Mouse (Mus musculus): ENCODE measurements around the gene Litaf.

Gene Litaf

DNA sequence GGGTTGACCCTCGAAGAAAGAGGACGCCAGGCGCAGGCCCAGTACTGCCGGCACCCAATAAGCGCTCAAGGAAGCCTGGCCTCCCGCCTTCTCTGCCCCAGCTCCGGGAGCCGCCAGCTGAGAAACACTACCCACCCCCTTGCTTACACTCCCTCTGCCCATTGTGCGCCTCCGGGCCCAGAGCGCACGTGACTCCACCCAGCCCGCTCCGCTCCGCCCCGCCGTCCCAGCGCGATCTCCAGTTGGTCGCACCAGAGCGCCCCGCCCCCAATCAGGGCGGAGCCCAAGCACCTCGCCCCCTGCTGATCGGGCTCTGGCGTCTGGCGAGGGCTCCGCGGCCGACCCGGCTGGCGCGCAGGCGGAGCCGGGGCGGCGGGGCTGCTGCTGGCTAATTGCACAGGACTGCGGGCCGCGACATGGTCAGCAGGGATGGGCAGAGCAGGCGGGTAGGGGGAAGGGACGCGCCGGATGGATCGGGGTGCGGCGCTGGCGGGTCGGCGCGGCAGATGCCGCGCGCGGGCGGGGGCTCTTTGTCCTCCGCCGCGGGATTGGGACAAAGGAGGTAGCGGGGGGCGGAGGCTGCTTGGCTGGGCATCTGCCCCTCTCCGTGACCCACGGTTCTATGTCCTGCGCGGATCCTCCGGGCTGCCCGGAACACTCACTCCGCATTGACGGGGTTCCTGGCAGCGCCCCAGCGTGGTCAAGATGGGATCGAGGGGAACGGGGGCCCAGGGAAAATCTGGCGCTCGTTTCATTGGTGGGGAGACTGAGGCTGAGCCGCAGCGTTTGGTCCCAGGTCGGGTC lies at the start of gene Litaf:
Litaf (minus strand) TSS at position 129 of the 804 bp plus-strand sequence.
- DNase-seq (ENCODE audit: low read depth, low spot score) = peak; percentile 99

DNA sequence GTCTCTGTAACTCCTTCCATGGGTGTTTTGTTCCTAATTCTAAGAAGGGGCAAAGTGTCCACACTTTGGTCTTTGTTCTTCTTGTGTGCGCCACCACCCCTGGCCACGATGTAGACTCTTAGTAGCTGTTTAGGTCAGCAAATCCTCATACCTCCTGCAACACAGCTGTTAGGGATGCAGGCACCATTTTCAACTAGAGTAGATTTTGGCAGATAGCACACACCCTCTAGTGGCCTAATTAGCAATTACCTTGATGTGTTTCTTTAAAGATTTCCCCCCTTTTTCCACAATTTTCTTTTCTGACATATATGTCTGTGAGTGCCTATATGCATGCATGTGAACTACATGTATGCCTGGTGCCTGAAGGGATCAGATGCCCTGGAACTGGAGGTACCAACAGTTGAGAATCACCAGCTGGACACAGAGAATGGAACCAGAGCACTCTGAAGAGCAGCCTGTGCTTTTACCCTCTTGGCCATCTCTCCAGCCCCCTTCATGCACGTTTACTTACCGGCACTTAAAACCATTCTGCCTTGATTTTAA lies 43.3 kb upstream of the Litaf start:
- DNase-seq (ENCODE audit: low read depth, low spot score) = peak; percentile 45

DNA sequence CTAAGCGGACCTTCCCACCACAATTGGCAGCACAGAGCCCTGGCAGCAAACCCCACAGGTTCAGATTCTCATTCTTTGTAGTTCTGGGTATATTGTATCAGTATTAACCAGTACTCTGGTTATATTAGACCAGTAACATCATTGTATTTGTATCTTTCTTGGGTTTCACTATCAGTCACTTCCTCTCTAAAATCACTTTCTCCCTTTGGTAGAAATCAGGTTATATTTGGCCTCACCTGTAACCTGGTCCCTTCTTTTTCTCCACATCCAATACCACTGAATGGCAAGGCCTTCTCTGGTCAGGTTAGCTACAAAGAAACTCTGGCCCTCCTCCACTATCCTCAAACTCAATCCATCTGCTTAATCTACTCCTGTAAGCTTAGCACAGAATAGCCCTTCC lies 38.9 kb upstream of the Litaf start:
- DNase-seq (ENCODE audit: low read depth, low spot score) = no peak

DNA sequence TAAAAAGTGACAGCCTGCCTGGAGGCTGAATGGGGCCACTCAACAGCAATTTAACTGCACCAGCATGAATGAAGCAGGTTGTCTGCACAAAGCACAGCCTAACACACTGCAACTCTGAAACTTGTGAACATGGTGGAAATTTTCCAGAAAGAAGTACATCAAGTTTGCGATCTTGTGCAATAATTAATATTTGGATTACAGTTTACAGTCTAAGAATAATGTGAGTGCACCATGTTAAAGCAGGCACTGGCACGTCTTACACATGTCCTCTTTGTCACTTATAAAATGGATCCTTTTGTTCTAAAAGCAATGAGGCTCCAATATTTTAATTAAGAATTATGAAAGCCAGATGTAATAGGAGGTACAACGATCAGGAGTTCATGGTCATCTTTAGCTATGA lies 31.3 kb upstream of the Litaf start:
- DNase-seq (ENCODE audit: low read depth, low spot score) = no peak

DNA sequence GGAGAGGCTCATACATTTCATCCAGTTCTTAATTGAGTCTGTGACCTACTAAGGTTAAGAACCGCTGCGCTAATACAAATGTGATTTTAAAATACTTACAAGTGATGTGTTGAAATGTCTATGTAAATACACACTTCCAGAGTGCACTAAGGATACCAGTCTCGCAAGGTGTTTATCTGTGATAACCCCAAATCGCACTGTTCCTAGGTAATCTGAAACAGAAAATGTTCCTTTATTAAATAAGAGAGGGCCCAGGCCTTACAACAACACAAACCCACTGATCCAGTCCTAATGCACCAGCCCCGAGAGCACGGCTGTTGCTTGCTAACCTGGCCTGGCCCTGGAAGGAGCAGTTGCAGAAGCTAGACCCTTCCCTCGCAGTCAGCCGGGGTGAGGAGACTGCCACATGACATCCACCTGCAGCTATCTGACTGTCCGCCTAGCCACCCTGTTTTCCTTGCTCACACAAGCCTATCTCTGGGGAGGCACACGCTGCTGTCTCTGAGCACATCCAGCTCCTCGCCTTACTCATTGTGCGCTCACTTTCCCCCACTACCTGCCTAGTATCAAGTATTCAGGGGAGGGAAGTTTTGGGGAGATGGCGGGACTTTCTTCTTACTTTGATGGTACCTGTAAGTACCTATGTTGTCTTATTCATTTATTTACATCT lies 27.9 kb upstream of the Litaf start:
- DNase-seq (ENCODE audit: low read depth, low spot score) = no peak

DNA sequence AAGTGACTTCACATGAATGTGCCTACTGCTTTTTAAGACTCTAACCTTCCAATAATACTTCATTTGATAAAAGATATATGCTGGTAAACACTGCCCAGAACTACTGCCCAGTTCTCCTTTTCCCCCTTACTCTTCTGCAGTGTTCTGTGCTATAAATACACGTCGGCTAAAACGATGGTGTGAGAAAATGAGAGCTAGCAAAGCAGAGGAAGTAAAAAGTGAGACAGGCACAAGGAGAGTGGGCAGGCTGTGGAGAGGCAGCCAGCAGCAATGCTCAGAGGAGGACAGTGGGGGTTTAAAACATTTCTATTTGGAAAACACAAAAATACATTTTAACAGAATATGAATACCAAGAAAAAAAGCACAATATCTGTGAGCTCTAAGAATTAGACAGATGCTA lies 26.6 kb upstream of the Litaf start:
- DNase-seq (ENCODE audit: low read depth, low spot score) = no peak

DNA sequence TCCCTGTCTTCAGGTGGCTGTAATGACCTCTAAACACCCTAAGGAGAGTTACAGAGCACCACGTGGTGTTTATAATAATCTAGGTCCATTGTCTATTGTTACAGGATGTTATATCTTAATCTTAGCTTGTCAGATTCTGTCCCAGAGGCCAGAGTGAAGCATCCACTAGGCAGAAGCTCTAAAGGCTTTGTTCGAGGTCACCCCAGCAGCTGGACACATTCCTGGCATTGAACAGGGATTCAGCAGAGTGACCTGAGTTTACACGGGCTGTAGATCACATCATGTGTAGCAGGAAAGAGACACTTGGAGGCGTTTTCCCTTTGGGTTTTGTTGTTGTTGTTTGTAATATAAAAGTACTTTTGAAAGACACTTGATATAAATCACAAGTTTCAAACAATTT lies 26.1 kb upstream of the Litaf start:
- DNase-seq (ENCODE audit: low read depth, low spot score) = no peak

DNA sequence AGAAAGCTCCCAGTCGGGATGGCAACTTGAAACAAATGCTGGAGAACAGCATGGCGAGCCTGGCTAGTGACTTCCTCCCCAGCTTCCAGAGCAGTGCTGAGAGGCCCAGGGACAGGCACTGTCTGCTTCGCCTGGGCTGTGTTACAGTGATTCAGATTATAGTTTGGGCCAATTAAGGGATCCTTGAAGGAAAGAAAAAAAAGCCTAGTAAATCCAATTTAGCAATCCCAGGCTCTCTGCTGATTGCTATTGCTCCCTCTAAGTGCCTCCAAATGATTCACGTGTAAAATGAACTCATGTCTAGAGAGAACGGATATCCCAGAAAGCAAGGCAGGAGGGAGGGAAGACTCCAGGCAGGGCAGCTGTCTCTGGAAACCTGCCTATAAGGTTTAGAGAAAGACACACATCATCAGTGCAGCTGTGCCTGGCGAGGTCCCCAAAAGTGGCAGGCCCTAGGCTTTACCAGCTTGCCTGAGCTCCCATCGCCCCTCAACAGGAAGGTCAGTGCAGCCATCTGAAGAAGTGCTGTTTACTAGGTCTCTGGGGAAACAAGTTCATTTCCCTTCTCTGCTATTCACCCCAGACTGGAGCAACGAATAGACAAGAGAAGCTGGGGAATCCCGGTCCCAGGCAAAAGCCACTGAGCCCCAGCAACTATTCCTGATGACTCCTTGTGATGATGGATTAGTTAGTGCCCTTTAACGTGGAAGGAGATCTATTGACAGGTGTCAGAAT lies 25.0 kb upstream of the Litaf start:
- no peak for DNase-seq (ENCODE audit: low read depth, low spot score)

DNA sequence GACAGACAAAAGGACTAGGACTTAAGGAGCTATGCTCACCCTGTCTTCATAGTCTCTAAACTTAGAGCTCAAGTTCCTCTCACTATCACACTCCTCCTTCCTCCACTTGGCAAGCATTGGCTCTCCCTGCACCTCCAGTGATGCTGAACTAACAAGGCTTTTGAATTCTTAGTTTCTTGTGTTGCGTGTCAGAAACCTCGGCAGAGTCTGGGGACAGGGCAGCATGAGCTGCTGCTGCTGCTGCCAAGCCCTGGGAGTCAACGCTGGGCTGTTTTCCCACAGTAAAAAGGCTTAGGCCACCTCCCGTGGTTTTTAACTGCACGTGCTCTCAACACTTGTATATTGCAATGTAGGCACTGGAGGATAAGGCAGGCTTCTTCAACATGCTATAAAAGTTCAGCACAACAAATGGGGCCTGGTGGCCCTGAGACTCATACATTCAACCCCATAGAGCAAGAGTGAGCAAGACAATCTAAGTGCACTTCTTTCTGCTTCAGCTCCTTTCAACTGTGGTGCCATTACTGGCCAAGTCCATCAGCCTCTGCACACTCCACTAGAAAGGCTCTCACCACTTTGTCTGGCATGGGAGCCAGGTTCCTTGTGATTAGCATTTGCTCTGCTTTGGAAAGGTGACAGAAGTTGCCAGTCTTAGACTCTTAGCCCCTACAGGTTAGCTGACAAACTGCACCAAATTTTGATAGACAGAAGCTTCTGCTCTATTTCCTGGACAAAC lies 21.1 kb upstream of the Litaf start:
- peak; percentile 20 for DNase-seq (ENCODE audit: low read depth, low spot score)

DNA sequence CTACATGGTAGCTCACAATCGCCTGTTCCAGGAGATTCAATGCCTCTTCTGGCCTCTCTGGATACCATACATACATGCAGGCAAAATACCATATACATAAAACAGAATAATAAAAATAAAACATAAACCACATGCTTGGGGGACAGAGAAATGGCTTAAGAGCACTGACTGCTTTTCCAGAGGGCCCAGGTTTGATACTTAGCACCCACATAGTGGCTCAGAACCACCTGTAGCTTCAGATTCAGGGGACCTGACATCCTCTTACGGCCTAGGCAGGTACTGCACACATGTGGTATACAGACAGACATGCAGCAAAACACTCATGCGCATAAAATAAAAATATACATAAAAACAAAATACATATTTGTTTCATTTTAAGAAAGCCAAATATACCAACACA lies 20.3 kb upstream of the Litaf start:
- DNase-seq (ENCODE audit: low read depth, low spot score) = no peak

DNA sequence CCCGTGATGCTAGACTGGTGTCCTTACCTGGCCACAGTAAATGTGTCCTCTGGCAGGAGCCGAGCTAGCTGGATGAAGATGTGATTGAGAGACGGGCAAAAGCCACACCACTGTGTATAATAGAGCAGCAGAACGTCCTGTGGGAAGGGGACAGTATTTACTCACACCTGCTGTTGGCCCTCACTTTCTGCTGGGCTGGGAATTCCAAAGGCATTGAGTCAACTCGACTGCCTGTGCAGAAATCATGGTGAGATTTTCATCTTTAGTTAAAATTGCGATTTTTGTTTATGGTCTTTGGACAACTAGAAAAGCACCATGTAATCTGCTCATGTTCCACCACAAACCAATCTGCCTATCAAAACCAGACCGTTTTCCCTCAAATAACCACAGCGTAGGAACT lies 18.2 kb upstream of the Litaf start:
- DNase-seq (ENCODE audit: low read depth, low spot score) = no peak

DNA sequence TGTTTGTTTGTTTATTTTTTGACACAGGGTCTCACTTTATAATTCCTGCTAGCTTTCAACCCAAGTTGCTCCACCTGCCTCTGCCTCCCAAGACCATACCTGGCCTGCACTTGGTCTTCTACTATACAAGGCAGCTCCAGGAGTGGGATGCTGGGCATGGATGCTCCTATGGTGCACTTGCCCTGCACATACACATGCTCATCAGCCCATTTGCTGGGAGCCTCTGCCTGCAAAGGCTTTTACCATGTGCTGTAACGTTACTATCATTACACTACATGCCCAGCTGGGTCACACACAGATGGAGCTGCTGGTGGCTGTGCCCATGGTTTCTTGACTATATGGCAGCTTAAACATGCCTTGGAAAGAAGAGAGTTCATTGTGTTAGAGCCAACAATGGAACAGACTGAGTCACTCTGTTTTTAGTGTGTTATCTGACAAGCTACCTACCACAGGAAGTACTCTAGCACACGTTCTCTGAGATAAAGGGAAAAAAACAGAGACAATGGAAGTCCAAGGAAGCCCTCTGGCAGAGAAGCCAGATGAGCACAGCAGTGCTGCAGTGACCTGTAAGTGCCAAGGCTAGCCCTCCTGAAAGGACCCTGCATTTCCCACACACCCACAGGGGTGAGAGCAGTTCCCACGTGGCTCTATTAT lies 12.4 kb upstream of the Litaf start:
- no peak for DNase-seq (ENCODE audit: low read depth, low spot score)

DNA sequence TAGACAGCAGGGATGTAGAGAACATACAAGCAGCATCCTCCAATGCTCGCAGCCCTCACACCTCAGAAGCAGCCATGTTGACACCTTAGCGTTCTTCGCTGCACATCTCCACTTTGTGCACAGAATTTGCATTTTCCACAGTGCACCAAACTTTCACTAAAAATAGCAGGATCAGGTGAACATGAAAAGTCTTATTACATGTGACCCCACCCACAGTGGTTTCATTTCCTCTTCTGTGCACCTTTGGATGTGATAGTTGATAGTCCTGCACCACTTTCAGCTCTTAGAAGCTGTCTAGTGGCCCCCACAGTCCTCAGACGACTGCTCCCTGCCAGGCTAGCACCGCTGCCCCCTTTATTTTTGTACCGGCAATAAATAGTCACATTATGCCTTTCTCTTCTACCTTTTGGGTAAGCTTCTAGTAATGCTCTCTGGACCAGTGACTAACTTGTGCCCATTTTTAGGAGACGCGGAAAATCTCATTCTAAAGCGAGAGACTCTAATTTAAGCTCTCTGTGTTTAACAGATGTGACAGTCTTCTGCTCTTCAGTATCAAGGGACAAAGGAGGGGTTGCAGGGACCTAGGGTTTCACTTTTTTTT lies 11.7 kb upstream of the Litaf start:
- DNase-seq (ENCODE audit: low read depth, low spot score) = no peak

DNA sequence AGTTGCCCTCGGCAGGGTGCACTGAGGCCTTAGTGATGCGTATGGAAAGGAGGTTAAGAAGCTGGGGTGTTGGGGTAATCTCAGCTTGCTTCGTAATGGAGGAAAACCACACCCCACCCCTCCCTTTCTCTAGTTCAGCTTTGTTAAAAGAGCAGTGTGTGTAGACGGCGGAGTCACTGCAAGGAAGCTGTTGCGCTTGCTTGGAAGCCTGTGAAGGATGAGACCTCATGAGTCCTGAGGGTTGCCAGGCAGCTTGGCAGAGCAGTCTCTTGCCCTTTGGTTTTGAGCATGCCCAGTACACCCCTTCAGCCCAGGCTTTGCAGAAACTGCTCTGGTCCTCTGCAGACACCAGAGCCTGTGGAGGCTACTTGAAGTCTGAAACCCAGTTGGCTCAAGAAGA lies 7.1 kb upstream of the Litaf start:
- DNase-seq (ENCODE audit: low read depth, low spot score) = no peak

DNA sequence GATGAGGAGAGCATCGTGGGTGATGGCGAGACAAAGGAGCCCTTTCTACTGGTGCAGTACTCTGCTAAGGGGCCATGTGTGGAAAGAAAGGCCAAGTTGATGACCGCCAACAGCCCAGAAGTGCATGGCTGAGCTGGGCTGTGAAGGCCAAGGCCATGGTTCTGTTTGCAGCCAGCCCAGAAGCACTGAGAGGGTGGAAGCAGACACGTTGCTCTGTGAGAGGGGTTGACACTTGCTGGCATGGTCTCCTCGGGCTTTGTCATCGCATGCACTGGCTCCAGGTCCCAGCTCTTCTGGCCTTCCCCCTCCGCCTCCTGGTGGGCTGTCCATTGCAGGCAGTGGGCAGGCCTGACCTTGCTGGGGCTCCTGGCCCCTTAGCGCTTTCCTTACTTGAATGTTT lies 6.5 kb upstream of the Litaf start:
- no peak for DNase-seq (ENCODE audit: low read depth, low spot score)

DNA sequence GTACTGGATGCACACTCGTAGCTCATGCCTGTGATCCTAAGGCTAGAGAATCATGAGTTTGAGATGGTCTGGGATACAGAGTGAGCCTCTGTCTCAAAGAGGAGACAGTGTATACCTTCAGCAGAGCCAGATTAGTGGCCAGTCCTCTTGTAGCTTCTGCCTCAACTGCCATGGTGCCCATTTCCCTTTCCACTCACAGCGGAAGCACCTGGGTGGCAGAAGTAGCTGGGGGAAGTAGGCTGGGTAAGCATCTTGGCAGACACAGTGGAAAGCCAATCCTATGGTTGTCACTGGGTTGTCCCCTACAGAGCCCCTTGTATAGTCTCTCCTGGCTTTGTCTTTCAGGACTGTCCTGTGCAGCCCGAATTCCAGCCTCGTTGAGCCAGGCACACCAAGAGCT lies 5.9 kb upstream of the Litaf start:
- no peak for DNase-seq (ENCODE audit: low read depth, low spot score)

DNA sequence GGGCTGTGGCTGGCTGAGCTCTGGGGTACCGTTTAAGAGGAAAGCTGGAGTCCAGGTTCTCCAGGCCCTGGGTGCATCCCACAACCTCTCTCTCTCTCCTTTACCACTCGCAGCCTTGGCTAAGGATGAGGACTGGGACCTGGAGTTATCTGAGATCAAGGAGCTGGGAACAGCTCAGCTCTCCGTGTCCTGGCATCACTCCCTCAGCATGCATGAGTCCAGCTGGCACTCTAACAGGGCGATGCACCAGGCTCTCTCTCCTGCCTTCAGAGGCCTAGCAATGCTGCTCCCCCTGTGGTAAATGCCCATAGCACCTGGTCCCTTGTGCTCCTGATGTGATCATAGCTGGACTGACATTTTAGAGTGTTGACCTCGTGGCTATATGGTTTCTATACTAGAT lies 5.2 kb upstream of the Litaf start:
- DNase-seq (ENCODE audit: low read depth, low spot score) = no peak

DNA sequence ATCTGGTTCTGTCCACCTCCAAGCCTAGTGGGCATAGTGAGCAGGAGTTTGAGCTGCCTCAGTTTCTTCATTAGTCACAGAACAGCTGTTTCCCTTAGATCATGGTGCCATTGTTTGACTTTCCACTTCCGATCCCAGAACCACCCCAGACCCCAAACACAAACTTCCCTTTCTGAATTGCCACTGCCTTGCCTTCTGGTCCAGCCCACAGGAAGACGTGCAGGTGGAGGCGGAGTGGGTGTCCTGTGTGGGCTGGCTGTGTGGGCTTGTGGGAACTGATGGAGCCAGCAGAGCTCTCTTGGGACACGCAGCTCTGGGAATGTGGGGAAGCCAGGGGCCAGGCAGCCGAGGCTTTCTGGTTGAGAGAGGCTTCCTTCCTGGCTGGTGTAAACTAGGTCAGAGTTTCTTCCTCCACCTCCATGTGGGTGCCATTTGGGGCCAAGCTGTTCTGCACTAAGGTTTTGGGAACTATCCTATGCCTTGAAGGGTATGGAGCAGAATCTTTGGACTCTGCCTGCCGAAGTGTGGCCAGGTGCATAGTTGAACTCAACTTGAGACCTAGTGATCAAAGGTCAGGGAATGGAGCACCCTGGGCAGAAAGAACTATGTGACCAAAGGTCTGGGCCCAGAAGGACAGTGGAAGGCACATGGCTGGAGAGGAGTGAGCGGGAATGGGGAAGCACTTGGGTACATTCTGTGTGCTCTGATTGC lies 3.9 kb upstream of the Litaf start:
- DNase-seq (ENCODE audit: low read depth, low spot score) = no peak

DNA sequence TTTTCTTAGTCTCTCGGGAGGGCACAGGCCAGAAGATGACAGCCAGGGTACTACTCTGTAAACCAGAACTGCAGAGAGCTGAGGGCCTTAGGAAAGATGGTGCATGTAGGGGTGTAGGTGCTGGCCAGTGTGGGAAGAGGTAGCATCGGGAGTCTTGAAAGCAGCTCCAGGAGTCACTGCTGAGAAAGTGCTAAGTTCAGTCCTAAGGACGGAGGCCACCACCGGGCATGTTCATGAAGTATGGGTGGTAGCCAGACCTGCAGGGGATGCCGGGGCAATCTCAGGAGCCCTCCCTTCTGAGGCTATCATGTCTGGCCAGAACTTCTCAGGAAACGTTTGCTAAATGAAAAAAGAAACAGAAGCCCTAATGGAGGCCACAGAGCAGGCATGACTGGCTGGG lies 3.3 kb upstream of the Litaf start:
- no peak for DNase-seq (ENCODE audit: low read depth, low spot score)

DNA sequence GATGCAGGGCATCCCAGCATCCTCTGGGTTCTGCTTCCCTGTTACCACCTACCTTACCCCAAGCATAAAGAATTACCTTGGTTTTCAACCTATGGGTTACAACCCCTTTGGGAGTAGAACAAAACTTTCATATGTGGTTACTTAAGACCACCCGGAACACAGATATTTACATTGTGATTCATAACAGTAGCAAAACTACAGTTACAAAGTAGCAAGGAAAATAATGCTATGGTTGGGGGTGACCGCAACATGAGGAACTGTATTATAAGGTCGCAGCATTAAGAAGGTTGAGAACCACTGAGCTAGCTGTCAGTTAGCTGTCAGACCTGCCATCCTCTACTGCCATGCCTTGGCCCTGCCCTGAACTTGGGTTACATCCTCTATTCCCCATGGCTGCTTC lies 2.7 kb upstream of the Litaf start:
- no peak for DNase-seq (ENCODE audit: low read depth, low spot score)

Measured in ZHBTc4 (cell line).